Mouse (Mus musculus): ENCODE results near the gene Opcml.

DNA sequence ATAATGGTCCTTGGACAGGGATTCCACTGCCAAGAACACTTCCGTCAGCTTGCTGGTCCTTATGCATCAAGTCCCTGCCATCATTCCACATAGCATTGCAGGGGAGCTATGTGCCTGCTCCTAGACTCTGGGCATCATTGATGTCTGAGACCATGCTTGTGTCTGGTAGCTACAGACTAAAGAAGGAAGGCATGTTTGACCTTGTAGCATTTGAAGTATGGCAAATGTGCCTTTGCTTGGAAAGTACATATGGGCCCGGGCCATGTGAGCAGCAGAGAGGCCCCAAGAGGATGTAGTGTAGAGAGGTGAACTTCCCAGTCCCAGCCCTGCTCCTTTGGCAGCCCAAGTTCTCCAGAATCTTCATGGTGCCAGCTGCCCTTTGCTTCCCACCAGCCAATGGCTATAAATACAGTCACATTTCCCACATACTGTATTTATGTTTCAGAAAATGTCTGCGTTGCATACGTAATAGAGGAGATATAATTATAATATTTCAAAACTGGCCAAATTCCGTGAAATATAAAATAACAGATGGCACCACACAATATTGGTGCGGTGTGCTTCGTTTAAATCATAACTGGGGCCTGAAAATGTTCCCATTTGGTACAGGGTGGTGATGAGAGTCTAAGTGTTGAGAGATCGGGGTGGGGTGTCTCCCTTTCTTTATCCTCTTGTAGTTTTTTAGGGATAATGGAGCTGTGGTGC, 23.2 kb upstream of the Opcml start:
- TF ChIP-seq POLR2A (IDR thresholded peaks at IDR 0.05; ENCODE audit: insufficient read length, low read depth) = no peak
- TF ChIP-seq TCF12 (IDR thresholded peaks at IDR 0.05; ENCODE audit: insufficient read depth, poor library complexity, severe bottlenecking) = no peak
- no peak for TF ChIP-seq USF1 (IDR thresholded peaks at IDR 0.05; ENCODE audit: low read depth)
- TF ChIP-seq E2F4 (IDR thresholded peaks at IDR 0.05; ENCODE audit: insufficient read depth) = no peak
- no peak for TF ChIP-seq MYOD1 (IDR thresholded peaks at IDR 0.05; ENCODE audit: control insufficient read depth in 1 of 3, insufficient read length in 2 of 3, low read depth in 2 of 3)
- TF ChIP-seq CEBPB (IDR thresholded peaks at IDR 0.05; ENCODE audit: insufficient read depth, poor library complexity, severe bottlenecking) = no peak
- TF ChIP-seq REST (IDR thresholded peaks at IDR 0.05; ENCODE audit: insufficient read depth, insufficient read length) = no peak
- no peak for TF ChIP-seq MYOG (IDR thresholded peaks at IDR 0.05; ENCODE audit: control insufficient read depth in 1 of 3, insufficient read depth in 1 of 3, insufficient read length in 2 of 3, low read depth in 2 of 3)
